Mouse (Mus musculus) kidney, adult 2 months (tissue): ENCODE measurements at regions not wholly inside any gene's neighbourhood (a gene's known extent, or its start where the extent isn't known, plus 50 kb on each side); places are given as distances from the start of the nearest gene placed in this dataset.
"Not testable (repeated sequence)": the region's sequence is repeated elsewhere in the genome, so short reads cannot be mapped to it uniquely, and the experiment has no call there.

Experiments used
- DNase-seq: peaks from one replicate; pipeline ENCODE4 v3.0.0; 2021
- H3K27ac ChIP-seq: fragments of 200-500 bp; 2 replicates; pipeline ENCODE4 v1.5.1; 2012; ENCODE audit warnings: low read depth, low read length, control low read depth, inconsistent platforms; ENCODE audit not compliant: insufficient read depth
- H3K27me3 ChIP-seq: fragments of 200-500 bp; replicated peaks from 2 replicates; pipeline ENCODE4 v1.6.1; 2012; ENCODE audit warnings: mild to moderate bottlenecking, moderate library complexity, low read length, inconsistent platforms; ENCODE audit not compliant: control insufficient read depth, insufficient read depth
- H3K36me3 ChIP-seq: fragments of 200-500 bp; 2 replicates; pipeline ENCODE4 v1.6.1; 2012; ENCODE audit warnings: mild to moderate bottlenecking, moderate library complexity, low read length, inconsistent platforms; ENCODE audit not compliant: control insufficient read depth, insufficient read depth
- H3K4me1 ChIP-seq: fragments of 200-500 bp; 2 replicates; pipeline ENCODE4 v1.6.1; 2011; ENCODE audit warnings: low read length; ENCODE audit not compliant: control insufficient read depth, insufficient read depth
- H3K4me3 ChIP-seq: fragments of 200-500 bp; 2 replicates; pipeline ENCODE4 v1.5.1; 2011; ENCODE audit warnings: mild to moderate bottlenecking, low read depth, low read length, control low read depth; ENCODE audit not compliant: insufficient read depth
- CTCF ChIP-seq: fragments of 200-500 bp; conservative IDR thresholded peaks from 2 replicates; pipeline ENCODE4 v1.5.1; 2011; ENCODE audit warnings: low read depth, mild to moderate bottlenecking, control low read depth, low read length, moderate library complexity, mixed read lengths; ENCODE audit not compliant: insufficient read depth, insufficient read length
- POLR2A ChIP-seq: fragments of 200-500 bp; IDR thresholded peaks from one replicate; pipeline ENCODE4 v1.6.1; 2011; ENCODE audit warnings: low read depth, low read length, control low read depth
- WGBS: fragments of 180-500 bp; shearing (Covaris S2); methylation state at CpG from one replicate; pipeline ENCODE4 v1.1.7; 2018; 5-methylcytosine and 5-hydroxymethylcytosine counted together

DNA sequence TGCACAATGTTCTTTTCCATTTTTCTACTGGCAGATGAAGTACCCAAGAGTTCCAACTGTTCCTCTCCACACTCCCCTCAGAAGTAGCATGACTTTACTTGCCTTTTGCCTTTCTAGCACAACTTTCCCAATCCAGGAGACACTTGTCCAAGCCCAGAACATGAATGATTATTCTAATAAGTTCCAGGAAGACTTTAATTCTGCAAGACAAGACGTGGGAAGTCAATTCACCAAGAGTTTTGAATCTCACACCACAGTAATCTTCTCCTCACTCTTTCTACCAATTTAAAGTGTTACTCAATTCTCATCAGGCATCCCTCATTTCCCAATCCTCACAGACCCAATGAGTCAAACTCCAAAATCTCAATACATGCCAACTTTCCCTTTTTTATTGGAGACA is 122.4 kb downstream of the Car2 start:
- H3K27ac ChIP-seq, result no peak overlapping the region
- no peaks in the 10 kb centered on the region for H3K4me1 ChIP-seq
- no peaks in the 10 kb centered on the region for H3K27me3 ChIP-seq
- H3K4me3 ChIP-seq, result no peak overlapping the region
- TF ChIP-seq CTCF (no peak), POLR2A (no peak)
- no peak for DNase-seq
- 77% methylated on average over 1 of the region's 1 CpGs for WGBS
- H3K36me3 ChIP-seq, result no peaks in the 10 kb centered on the region

DNA sequence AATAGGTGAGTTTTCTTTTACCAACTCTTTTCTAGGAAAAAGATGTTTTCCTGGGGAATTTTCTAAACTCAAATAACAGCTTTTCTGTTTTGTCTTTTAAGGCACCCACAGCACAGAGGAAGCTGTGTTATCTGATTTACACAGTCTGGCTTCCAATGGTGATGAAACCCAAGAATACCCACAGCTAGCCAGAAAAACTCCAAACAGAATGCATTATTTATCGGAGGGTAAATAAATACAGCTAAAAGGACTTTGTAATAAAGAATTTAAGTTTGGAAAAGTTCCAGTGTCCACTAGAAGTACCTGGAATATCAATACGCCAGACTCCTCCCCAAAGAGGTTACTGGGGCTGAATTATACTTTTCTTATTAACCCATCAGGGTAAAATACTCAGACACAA is 123.7 kb downstream of the Car2 start:
- no peaks in the 10 kb centered on the region for H3K27me3 ChIP-seq
- H3K4me3 ChIP-seq, result no peak overlapping the region
- TF ChIP-seq CTCF (no peak), POLR2A (no peak)
- WGBS, result 62% methylated on average over 2 of the region's 2 CpGs
- H3K27ac ChIP-seq, result no peak overlapping the region
- no peaks in the 10 kb centered on the region for H3K36me3 ChIP-seq
- no peaks in the 10 kb centered on the region for H3K4me1 ChIP-seq
- DNase-seq, result no peak

GRCm38 (mm10) chr3:15016621-15017020 is 130.5 kb downstream of the Car2 start:
- no peak for DNase-seq
- Histone ChIP-seq H3K27ac (no peak overlapping the region), H3K4me1 (no peaks in the 10 kb centered on the region), H3K27me3 (no peaks in the 10 kb centered on the region), H3K36me3 (no peaks in the 10 kb centered on the region), H3K4me3 (no peak overlapping the region)
- 89% methylated on average over 1 of the region's 1 CpGs for WGBS
- TF ChIP-seq CTCF (no peak), POLR2A (no peak)

DNA sequence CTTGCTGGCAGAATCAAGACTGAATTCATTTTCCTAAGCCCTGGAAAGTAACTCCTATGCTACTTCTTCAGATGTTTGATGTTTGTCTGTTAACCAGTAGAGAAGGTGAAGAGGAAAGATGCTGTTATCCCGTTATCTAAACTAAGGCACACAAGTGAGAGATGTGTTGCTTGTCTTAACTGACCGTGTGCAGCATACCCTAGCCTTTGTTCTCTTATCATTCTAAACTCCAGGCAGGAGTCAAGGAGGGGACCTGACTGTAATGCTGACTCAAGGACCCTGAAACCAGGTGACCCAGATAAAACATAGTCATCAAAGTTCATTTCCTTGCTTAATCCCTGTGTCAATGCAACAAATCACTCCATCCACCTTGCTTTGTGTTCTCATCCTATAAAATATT is 136.7 kb downstream of the Car2 start:
- no peaks in the 10 kb centered on the region for H3K27me3 ChIP-seq
- 91% methylated on average over 2 of the region's 2 CpGs for WGBS
- H3K4me1 ChIP-seq, result no peaks in the 10 kb centered on the region
- no peak for TF ChIP-seq CTCF
- no peak for TF ChIP-seq POLR2A
- H3K36me3 ChIP-seq, result no peaks in the 10 kb centered on the region
- H3K4me3 ChIP-seq, result no peak overlapping the region
- DNase-seq, result no peak
- no peak overlapping the region for H3K27ac ChIP-seq

DNA sequence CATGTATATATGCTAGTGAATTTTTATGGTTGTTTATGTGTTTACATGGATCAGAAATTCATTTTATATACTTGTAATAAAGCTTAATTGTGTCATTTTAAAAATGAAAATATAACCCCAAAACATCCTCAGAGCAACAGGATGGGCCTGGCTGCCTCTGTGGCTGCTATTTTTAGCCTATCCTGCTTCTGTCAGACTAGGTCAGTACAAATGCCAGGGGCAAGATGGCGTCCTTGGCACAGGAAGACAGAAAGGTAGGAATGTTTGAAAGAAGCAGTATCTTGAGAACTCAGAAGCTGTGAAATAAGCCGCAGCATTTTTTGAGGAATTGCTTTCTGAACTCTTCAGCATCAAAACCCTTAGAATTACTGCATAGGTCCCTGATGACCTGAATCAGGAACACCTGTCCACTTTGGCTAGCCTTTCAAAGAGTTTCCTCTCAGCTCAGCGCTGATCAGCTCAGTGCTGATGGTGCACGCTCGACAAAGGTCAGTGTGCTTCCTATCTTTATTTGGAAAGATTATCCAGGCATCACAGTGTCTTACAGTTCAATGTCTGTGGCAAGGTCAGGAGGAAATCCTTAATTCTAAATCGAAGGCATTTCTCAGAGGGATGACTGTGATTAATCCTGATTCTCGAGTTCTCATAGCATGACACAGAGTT is 154.9 kb downstream of the Car2 start:
- Histone ChIP-seq H3K27ac (no peak overlapping the region), H3K36me3 (no peaks in the 10 kb centered on the region), H3K4me1 (no peaks in the 10 kb centered on the region), H3K27me3 (no peaks in the 10 kb centered on the region), H3K4me3 (no peak overlapping the region)
- DNase-seq, result peak; percentile 14
- WGBS, result 38% methylated on average over 7 of the region's 7 CpGs
- TF ChIP-seq CTCF (no peak), POLR2A (no peak)

DNA sequence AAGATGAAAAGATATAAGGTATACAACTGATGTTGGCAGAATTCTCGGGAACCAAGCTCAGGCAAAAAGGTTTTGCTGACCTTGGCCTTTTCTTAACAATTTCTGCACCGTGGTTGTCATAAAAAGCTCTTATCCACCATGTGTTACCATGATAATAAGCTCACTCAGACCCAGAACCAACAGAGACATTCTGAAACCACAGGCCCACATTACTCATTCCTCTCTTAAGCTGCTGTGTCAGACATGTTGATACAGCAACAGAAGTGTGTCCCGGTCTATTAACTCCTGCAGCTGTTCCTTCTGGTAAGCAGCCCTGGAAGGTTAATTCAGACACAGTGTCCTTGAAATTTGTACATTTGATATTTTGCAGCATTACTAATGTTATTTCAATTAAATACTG is 167.9 kb downstream of the Car2 start:
- H3K4me1 ChIP-seq, result no peaks in the 10 kb centered on the region
- DNase-seq, result no peak
- no peak overlapping the region for H3K4me3 ChIP-seq
- H3K27ac ChIP-seq, result peak overlapping the region; percentile 45
- 47% methylated on average over 3 of the region's 3 CpGs for WGBS
- H3K27me3 ChIP-seq, result no peaks in the 10 kb centered on the region
- TF ChIP-seq CTCF, result no peak
- no peak for TF ChIP-seq POLR2A
- H3K36me3 ChIP-seq, result no peaks in the 10 kb centered on the region

DNA sequence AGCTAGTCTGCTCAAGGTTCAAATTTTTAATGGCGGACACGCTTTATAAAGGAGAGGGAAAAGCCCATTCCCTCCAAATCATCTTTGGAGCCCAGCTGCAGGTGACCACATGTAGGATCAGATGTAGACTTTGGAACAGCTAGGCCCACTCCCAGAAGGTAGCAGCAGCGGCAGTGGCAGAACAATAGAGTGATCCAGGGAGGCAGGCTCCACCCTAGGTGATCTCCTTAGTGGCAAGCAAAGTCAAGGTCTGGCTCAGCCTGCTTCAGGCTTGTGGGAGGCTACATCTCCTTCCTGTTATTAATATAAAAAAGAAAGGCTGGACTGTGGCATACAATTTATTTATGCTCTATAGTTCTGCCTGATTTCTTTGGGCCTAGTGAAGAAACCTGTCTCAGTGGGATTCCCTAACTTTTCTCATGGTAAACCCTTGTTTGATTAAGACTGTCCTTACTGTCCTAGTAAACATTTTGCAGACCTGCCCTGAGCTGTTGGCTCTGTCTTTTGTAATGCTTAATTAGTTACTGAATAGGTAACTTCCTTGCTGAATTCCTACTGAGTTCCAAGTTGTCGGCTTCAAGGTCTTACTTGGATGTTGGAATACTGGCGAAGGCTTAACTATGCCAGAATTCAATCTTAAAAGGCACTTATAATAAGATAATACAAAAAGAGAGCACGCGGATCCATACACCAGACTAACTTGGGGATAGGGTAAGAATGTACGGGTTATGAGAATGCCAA is 169.6 kb downstream of the Car2 start:
- not testable (repeated sequence) for H3K4me1 ChIP-seq, H3K4me3 ChIP-seq, H3K27me3 ChIP-seq, H3K27ac ChIP-seq, H3K36me3 ChIP-seq
- peak; percentile 55 for DNase-seq
- 83% methylated on average over 8 of the region's 8 CpGs for WGBS

DNA sequence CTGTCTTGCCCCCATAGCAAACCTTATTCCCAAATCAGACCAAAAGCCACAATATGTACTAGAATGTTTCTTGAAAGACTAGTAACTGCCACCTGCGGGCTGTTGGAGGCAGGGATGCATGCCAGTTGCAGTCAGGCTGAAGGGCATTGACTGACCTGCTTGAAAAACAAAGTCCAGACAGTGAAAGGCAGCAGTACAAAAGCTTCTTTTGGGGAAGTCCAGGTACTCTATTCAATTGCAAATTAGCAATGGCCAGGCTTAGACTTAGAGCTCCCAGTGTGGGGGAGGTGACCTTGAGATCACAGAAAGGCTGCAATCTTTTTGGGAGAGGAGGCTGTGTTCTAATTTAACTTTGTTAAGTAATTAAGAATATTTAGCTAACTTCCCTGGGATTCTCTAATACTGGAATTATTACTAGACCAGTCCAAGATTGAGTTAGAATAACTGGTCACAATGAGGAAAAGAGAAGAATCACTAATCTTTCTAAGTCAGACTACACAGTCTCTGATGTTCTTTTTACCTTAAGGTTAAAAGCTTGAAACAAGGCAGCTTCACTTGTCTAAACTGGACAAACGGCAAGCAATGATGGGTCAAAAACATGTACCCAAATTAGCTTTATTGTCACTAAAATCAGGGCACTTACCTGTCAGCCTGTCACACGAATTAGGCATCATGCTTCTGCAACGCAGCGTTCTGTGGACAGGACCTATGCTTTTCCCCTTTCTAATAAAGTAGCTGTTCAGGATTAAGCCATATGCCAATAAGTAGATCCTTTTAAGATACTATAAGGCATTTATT is 170.9 kb downstream of the Car2 start:
- H3K27me3 ChIP-seq, H3K4me1 ChIP-seq, H3K4me3 ChIP-seq, H3K36me3 ChIP-seq, H3K27ac ChIP-seq: not testable (repeated sequence)
- peak; percentile 71 for DNase-seq
- 85% methylated on average over 5 of the region's 5 CpGs for WGBS
